Mouse (Mus musculus): Measurements from ENCODE around the gene Slc38a9. TPM values are rescaled to one million over a fixed set of nuclear protein-coding genes. Genes with fewer than 3 reads are reported as not detected.

Slc38a9 gene
- polyA plus RNA-seq, 1 experiment, result 23.9 TPM

GRCm38 (mm10) chr13:112763531-112764091 is 103.1 kb downstream of the Slc38a9 start:
- DNase-seq (ENCODE audit: extremely low spot score in 1 of 2, low spot score in 1 of 2), result no peak

- no peak for DNase-seq (ENCODE audit: extremely low spot score in 1 of 2, low spot score in 1 of 2)
Observed at GRCm38 (mm10) chr13:112764556-112764955, 104.0 kb downstream of the Slc38a9 start.

- no peak for DNase-seq (ENCODE audit: extremely low spot score in 1 of 2, low spot score in 1 of 2)
Observed at GRCm38 (mm10) chr13:112765654-112766053, 105.1 kb downstream of the Slc38a9 start.

GRCm38 (mm10) chr13:112770528-112771328 is 110.2 kb downstream of the Slc38a9 start:
- no peak for DNase-seq (ENCODE audit: extremely low spot score in 1 of 2, low spot score in 1 of 2)

GRCm38 (mm10) chr13:112771447-112772208 is 111.1 kb downstream of the Slc38a9 start:
- no peak for DNase-seq (ENCODE audit: extremely low spot score in 1 of 2, low spot score in 1 of 2)

GRCm38 (mm10) chr13:112772252-112772651 is 111.7 kb downstream of the Slc38a9 start:
- DNase-seq (ENCODE audit: extremely low spot score in 1 of 2, low spot score in 1 of 2), result no peak

- DNase-seq (ENCODE audit: extremely low spot score in 1 of 2, low spot score in 1 of 2), result no peak
Observed at GRCm38 (mm10) chr13:112772861-112773260, 112.3 kb downstream of the Slc38a9 start.

- no peak for DNase-seq (ENCODE audit: extremely low spot score in 1 of 2, low spot score in 1 of 2)
Observed at GRCm38 (mm10) chr13:112773991-112774675, 113.6 kb downstream of the Slc38a9 start.

- no peak for DNase-seq (ENCODE audit: extremely low spot score in 1 of 2, low spot score in 1 of 2)
Observed at GRCm38 (mm10) chr13:112775856-112776255, 115.3 kb downstream of the Slc38a9 start.

GRCm38 (mm10) chr13:112778407-112778806 is 117.9 kb downstream of the Slc38a9 start:
- peak in 1 of 2 experiments; percentile 9 for DNase-seq (ENCODE audit: extremely low spot score in 1 of 2, low spot score in 1 of 2)

GRCm38 (mm10) chr13:112785305-112785704 is 124.8 kb downstream of the Slc38a9 start:
- DNase-seq (ENCODE audit: extremely low spot score in 1 of 2, low spot score in 1 of 2), result no peak

- no peak for DNase-seq (ENCODE audit: extremely low spot score in 1 of 2, low spot score in 1 of 2)
Observed at GRCm38 (mm10) chr13:112786142-112786541, 125.6 kb downstream of the Slc38a9 start.

- DNase-seq (ENCODE audit: extremely low spot score in 1 of 2, low spot score in 1 of 2), result no peak
Observed at GRCm38 (mm10) chr13:112786942-112787533, 126.5 kb downstream of the Slc38a9 start.

Other genes starting within 250 kb of the Slc38a9 start
- gene Il6st, start 196.7 kb upstream of the Slc38a9 start, polyA plus RNA-seq (2012; rRNA removed), result 27.2 and 27.6 TPM in 2 replicates
- gene Il31ra, start 66.4 kb upstream of the Slc38a9 start, polyA plus RNA-seq (2012; rRNA removed), result 0.19 and 0.28 TPM in 2 replicates
- gene Ddx4, start 8.3 kb upstream of the Slc38a9 start, polyA plus RNA-seq (2012; rRNA removed), result 2.9 and 3.2 TPM in 2 replicates
- 27.1 and 29.7 TPM in 2 replicates for gene Plpp1, start 140.0 kb downstream of the Slc38a9 start, polyA plus RNA-seq (2012; rRNA removed)

Measured in frontal cortex, adult 2 months (tissue).